26 mouse cellular contexts compared by ENCODE assay signal in genomic region chr12:118043130-118043647, GRCm38 (mm10).
A peak's percentile ranks its signal among the peaks of the same experiment; 100 is the strongest.
DNase-seq lines count a peak whose midpoint lies in the region; ATAC-seq and TF ChIP-seq lines count a peak whose summit lies in the region.
"Had no signal": no experiment of that assay in that cellular context is flagged by ENCODE, and none has a peak within 500 bp of the region (broad histone marks: within the 10 kb centered on the region; RNA-seq: fewer than 3 reads in every experiment).

No protein-coding gene starts in this region.

- TF ChIP-seq POLR2A in MEL (IDR thresholded peaks at IDR 0.05; ENCODE audit: control insufficient read depth in 1 of 2, insufficient read depth in 1 of 2, low read depth in 1 of 2, low read length in 2 of 2, poor library complexity in 1 of 2) = no peak

- no peaks in the 10 kb centered on the region for H3K9me3 ChIP-seq in forebrain, embryonic 11.5 days (ENCODE audit: control insufficient read depth, low read length)
- H3K9me3 ChIP-seq in forebrain, embryonic 16.5 days (ENCODE audit: control insufficient read depth, low read length) = no peaks in the 10 kb centered on the region
- no peaks in the 10 kb centered on the region for H3K9me3 ChIP-seq in limb, embryonic 11.5 days (ENCODE audit: control insufficient read depth, low read length)
- H3K9me3 ChIP-seq in limb, embryonic 10.5 days (replicated peaks) = no peaks in the 10 kb centered on the region
- H3K9me3 ChIP-seq in MEL (replicated peaks; ENCODE audit: insufficient read depth, low read length) = no peaks in the 10 kb centered on the region
- H3K9me3 ChIP-seq in limb, embryonic 13.5 days = no peaks in the 10 kb centered on the region
- H3K9me3 ChIP-seq: heart, embryonic 10.5 days; heart, embryonic 15.5 days; limb, embryonic 15.5 days; midbrain, embryonic 13.5 days; neural tube, embryonic 13.5 days had no signal

- no peak for TF ChIP-seq RAD21 in MEL (IDR thresholded peaks at IDR 0.05; ENCODE audit: low read depth, low read length)

- no peak for DNase-seq in forebrain, embryonic 11.5 days (ENCODE audit: low spot score)
- no peak for DNase-seq in limb, embryonic 11.5 days (ENCODE audit: low spot score)
- DNase-seq in limb, embryonic 10.5 days (ENCODE audit: low spot score) = no peak
- no peak for DNase-seq in MEL (ENCODE audit: low read depth, low spot score)
- DNase-seq in layer of hippocampus, adult 2 months (ENCODE audit: low spot score in 2 of 2) = no peak
- DNase-seq: adrenal gland, postnatal 14 days; cerebellum, adult 11 months; cerebellum, adult 9-10 months; cerebellum, postnatal 36 days; gastrocnemius, postnatal 10 days; kidney, adult 18-20 months; kidney, postnatal 14 days; lung, embryonic 14.5 days; right cerebral cortex, postnatal 4 days; thymus, adult 18-20 months; thymus, postnatal 25 days had no signal

- H3K4me1 ChIP-seq in forebrain, embryonic 11.5 days (replicated peaks; ENCODE audit: control insufficient read depth, insufficient read depth, low read length) = no peaks in the 10 kb centered on the region
- H3K4me1 ChIP-seq in forebrain, embryonic 16.5 days (replicated peaks; ENCODE audit: control insufficient read depth, insufficient read depth, low read length) = no peaks in the 10 kb centered on the region
- no peaks in the 10 kb centered on the region for H3K4me1 ChIP-seq in limb, embryonic 11.5 days (ENCODE audit: control insufficient read depth, insufficient read depth, low read length)
- H3K4me1 ChIP-seq in limb, embryonic 10.5 days = no peaks in the 10 kb centered on the region
- no peaks in the 10 kb centered on the region for H3K4me1 ChIP-seq in MEL (ENCODE audit: control insufficient read depth in 1 of 2, insufficient read depth in 2 of 2, low read length in 2 of 2)
- H3K4me1 ChIP-seq in limb, embryonic 13.5 days = no peaks in the 10 kb centered on the region
- H3K4me1 ChIP-seq: heart, embryonic 10.5 days; heart, embryonic 15.5 days; limb, embryonic 15.5 days; midbrain, embryonic 13.5 days; neural tube, embryonic 13.5 days had no signal

- H3K27ac ChIP-seq in forebrain, embryonic 11.5 days (ENCODE audit: low read depth, low read length) = no peak overlapping the region
- H3K27ac ChIP-seq in forebrain, embryonic 16.5 days (ENCODE audit: low read length) = no peak overlapping the region
- H3K27ac ChIP-seq in limb, embryonic 11.5 days (replicated peaks; ENCODE audit: low read depth, low read length) = no peak overlapping the region
- no peak overlapping the region for H3K27ac ChIP-seq in limb, embryonic 10.5 days
- H3K27ac ChIP-seq in MEL (ENCODE audit: control insufficient read depth, low read depth, low read length) = no peak overlapping the region
- no peak overlapping the region for H3K27ac ChIP-seq in limb, embryonic 13.5 days
- H3K27ac ChIP-seq in layer of hippocampus, adult 2 months = no peak overlapping the region
- H3K27ac ChIP-seq: heart, embryonic 10.5 days; heart, embryonic 15.5 days; limb, embryonic 15.5 days; midbrain, embryonic 13.5 days; neural tube, embryonic 13.5 days; stomach, postnatal 0 days had no signal

- no peak for TF ChIP-seq EP300 in MEL (IDR thresholded peaks at IDR 0.05; ENCODE audit: low read depth in 1 of 2, low read length in 2 of 2)

- no peak overlapping the region for H3K4me2 ChIP-seq in forebrain, embryonic 11.5 days (ENCODE audit: low read depth, low read length, severe bottlenecking)
- H3K4me2 ChIP-seq in forebrain, embryonic 16.5 days (ENCODE audit: low read length) = no peak overlapping the region
- no peak overlapping the region for H3K4me2 ChIP-seq in limb, embryonic 11.5 days (ENCODE audit: low read depth, severe bottlenecking)
- H3K4me2 ChIP-seq in limb, embryonic 13.5 days (replicated peaks) = no peak overlapping the region
- H3K4me2 ChIP-seq: heart, embryonic 15.5 days; limb, embryonic 15.5 days; lung, embryonic 14.5 days; midbrain, embryonic 13.5 days; neural tube, embryonic 13.5 days had no signal

- 91% methylated on average over 1 of the region's 1 CpGs for WGBS in forebrain, embryonic 11.5 days
- WGBS in forebrain, embryonic 16.5 days = 94% methylated on average over 1 of the region's 1 CpGs
- 100% methylated on average over 1 of the region's 1 CpGs for WGBS in limb, embryonic 11.5 days
- WGBS in limb, embryonic 10.5 days = 82% methylated on average over 1 of the region's 1 CpGs
- WGBS in limb, embryonic 13.5 days = 89% methylated on average over 1 of the region's 1 CpGs

- no peak overlapping the region for H3K4me3 ChIP-seq in forebrain, embryonic 11.5 days (ENCODE audit: low read depth, low read length)
- no peak overlapping the region for H3K4me3 ChIP-seq in forebrain, embryonic 16.5 days (replicated peaks; ENCODE audit: low read length)
- no peak overlapping the region for H3K4me3 ChIP-seq in limb, embryonic 11.5 days (ENCODE audit: low read depth, low read length)
- H3K4me3 ChIP-seq in limb, embryonic 10.5 days = no peak overlapping the region
- H3K4me3 ChIP-seq in MEL (ENCODE audit: control insufficient read depth in 1 of 2, insufficient read depth in 1 of 2, low read depth in 2 of 2, low read length in 2 of 2) = no peak overlapping the region
- no peak overlapping the region for H3K4me3 ChIP-seq in limb, embryonic 13.5 days
- H3K4me3 ChIP-seq in layer of hippocampus, adult 2 months = no peak overlapping the region
- H3K4me3 ChIP-seq: heart, embryonic 10.5 days; heart, embryonic 15.5 days; limb, embryonic 15.5 days; midbrain, embryonic 13.5 days; neural tube, embryonic 13.5 days had no signal

- H3K79me2 ChIP-seq in MEL (ENCODE audit: control insufficient read depth, insufficient read depth, low read length, poor library complexity) = no peaks in the 10 kb centered on the region

- no peaks in the 10 kb centered on the region for H3K27me3 ChIP-seq in forebrain, embryonic 11.5 days (ENCODE audit: control insufficient read depth, insufficient read depth, low read length)
- no peaks in the 10 kb centered on the region for H3K27me3 ChIP-seq in forebrain, embryonic 16.5 days (replicated peaks; ENCODE audit: control insufficient read depth, insufficient read depth, low read length)
- no peaks in the 10 kb centered on the region for H3K27me3 ChIP-seq in limb, embryonic 11.5 days (ENCODE audit: control insufficient read depth, insufficient read depth, low read length)
- no peaks in the 10 kb centered on the region for H3K27me3 ChIP-seq in limb, embryonic 10.5 days (ENCODE audit: low read depth, poor library complexity, severe bottlenecking)
- H3K27me3 ChIP-seq in MEL (ENCODE audit: control insufficient read depth in 1 of 2, insufficient read depth in 2 of 2, low read length in 2 of 2) = peaks cover 4% of the 10 kb centered on the region in 2 experiments; a peak in 3 of 4 replicates
- H3K27me3 ChIP-seq in limb, embryonic 13.5 days = no peaks in the 10 kb centered on the region
- H3K27me3 ChIP-seq: heart, embryonic 15.5 days; limb, embryonic 15.5 days; midbrain, embryonic 13.5 days had no signal

- no peaks in the 10 kb centered on the region for H3K36me3 ChIP-seq in forebrain, embryonic 11.5 days (ENCODE audit: control insufficient read depth, insufficient read depth, low read length)
- no peaks in the 10 kb centered on the region for H3K36me3 ChIP-seq in forebrain, embryonic 16.5 days (ENCODE audit: control insufficient read depth, insufficient read depth)
- H3K36me3 ChIP-seq in limb, embryonic 11.5 days (ENCODE audit: control insufficient read depth, insufficient read depth, low read length) = no peaks in the 10 kb centered on the region
- H3K36me3 ChIP-seq in limb, embryonic 10.5 days = no peaks in the 10 kb centered on the region
- H3K36me3 ChIP-seq in MEL (ENCODE audit: control insufficient read depth in 1 of 2, insufficient read depth in 2 of 2, low read length in 2 of 2) = no peaks in the 10 kb centered on the region
- no peaks in the 10 kb centered on the region for H3K36me3 ChIP-seq in limb, embryonic 13.5 days
- H3K36me3 ChIP-seq: G1E; heart, embryonic 10.5 days; heart, embryonic 15.5 days; limb, embryonic 15.5 days; midbrain, embryonic 13.5 days; neural tube, embryonic 13.5 days had no signal

- H3K9ac ChIP-seq in forebrain, embryonic 11.5 days (ENCODE audit: low read length) = no peak overlapping the region
- H3K9ac ChIP-seq in forebrain, embryonic 16.5 days (replicated peaks; ENCODE audit: low read depth, low read length) = no peak overlapping the region
- H3K9ac ChIP-seq in limb, embryonic 11.5 days (ENCODE audit: low read length) = no peak overlapping the region
- H3K9ac ChIP-seq in MEL (ENCODE audit: control insufficient read depth, low read depth, low read length, poor library complexity, severe bottlenecking) = no peak overlapping the region
- no peak overlapping the region for H3K9ac ChIP-seq in limb, embryonic 13.5 days
- H3K9ac ChIP-seq: heart, embryonic 15.5 days; limb, embryonic 15.5 days; lung, embryonic 14.5 days; midbrain, embryonic 13.5 days; neural tube, embryonic 13.5 days had no signal

- TF ChIP-seq CTCF in MEL (IDR thresholded peaks at IDR 0.05 in 2 of 3, conservative IDR thresholded peaks at IDR 0.05 in 1 of 3; ENCODE audit: control insufficient read depth in 1 of 3, insufficient read depth in 1 of 3, low read depth in 2 of 3, low read length in 3 of 3, poor library complexity in 1 of 3, severe bottlenecking in 1 of 3) = no peak
- no peak for TF ChIP-seq CTCF in layer of hippocampus, adult 2 months (conservative IDR thresholded peaks at IDR 0.05)

- 0 out of 2 replicates have a peak, but pooled peaks have one; percentile 36 for ATAC-seq in forebrain, embryonic 11.5 days (replicated peaks; ENCODE audit: low FRiP score)
- ATAC-seq in forebrain, embryonic 16.5 days = no peak
- ATAC-seq in limb, embryonic 11.5 days (ENCODE audit: insufficient number of reproducible peaks, low FRiP score, low TSS enrichment, low read depth) = peak; percentile 35; the same call in 1 of the 2 replicates
- ATAC-seq in limb, embryonic 13.5 days (ENCODE audit: low FRiP score, low read depth) = peak; percentile 24; the same call in 1 of the 2 replicates
- ATAC-seq: hindbrain, embryonic 16.5 days; midbrain, embryonic 13.5 days had no signal

TF ChIP-seq in MEL, 35 proteins besides CTCF, POLR2A, EP300 and RAD21:
- TF ChIP-seq POLR2AphosphoS5 (IDR thresholded peaks at IDR 0.05; ENCODE audit: borderline replicate concordance, low read depth, low read length) = peak; percentile 97; the same call in 1 of the 2 replicates
- TF ChIP-seq JUND (IDR thresholded peaks at IDR 0.05; ENCODE audit: low read depth, low read length) = no peak
- TF ChIP-seq CHD2 (IDR thresholded peaks at IDR 0.05; ENCODE audit: low read length) = no peak
- TF ChIP-seq USF1 (IDR thresholded peaks at IDR 0.05; ENCODE audit: low read depth, low read length) = peak; percentile 31; the same call in 1 of the 2 replicates
- no peak for TF ChIP-seq SMC3 (IDR thresholded peaks at IDR 0.05; ENCODE audit: low read depth, low read length)
